Mouse (Mus musculus): ENCODE measurements around the gene Clic3.

Clic3 gene

DNA sequence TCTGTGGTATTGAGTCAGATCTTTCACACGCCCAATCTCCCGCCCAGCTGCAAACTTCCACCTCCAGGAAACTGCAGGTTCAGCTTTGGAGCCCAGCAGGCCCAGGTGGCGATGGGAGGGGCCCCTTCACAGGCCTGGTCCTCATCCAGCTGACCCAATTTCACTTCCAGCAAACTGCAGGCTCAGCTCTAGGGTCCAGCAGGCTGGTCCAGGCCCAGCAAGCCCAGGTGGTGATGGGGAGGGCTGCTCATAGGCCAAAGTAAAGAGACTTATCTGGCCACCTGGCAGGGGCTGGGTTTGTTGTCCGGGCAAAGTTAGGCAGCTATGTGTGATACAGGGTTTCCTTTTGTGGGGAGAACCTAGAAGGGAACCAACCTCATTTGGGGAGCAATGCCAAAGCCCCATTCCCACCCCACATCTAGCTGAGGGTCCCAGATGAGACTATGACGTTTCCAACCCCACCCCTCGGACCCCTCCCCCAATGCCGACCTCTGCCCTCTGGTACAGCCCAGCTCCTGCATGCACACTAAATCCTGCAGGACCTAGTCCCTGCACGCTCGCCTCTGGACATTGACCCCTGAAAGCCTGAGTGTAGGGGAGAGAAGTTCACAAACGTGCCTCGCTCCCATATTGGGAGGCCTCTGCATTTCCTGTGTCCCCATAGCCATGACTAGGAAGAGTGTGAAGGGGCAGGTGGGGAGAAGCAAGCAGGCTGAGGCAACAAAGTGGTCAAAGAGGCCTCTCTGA lies 28.4 kb downstream of the Clic3 start:
- no peak for DNase-seq

DNA sequence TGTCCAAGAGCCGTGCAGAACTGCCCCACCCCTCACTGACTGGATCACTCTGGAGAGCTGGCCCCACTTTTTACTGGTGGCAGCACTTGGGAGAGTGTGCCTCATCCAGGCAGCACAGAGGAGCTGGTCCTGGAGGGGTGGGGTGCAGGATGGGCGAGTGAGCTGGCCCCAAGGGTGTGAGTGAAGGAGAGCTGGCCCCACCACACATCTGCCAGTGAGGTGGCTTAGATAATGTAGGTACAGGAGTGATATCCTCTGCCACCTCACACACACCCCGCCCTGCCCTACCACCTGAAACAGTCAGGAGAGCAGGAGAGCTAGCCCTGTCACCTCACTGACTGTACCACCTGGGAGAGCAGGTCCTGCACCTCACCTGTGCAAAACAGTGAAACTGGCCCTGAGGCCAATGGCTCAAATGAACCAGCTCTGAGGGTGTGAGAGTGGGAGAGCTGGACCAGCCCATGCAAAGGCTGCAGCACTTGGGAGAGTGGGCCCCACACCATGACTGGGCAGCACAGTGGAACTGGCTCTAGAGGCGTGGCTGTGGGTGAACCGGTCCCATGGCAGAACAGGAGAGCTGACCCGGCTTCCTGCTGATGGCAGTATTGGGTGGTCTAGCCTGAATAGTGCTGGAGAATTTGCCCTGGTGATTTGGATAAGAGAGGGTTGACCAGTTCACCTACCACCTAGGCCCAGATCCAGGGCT lies 31.5 kb downstream of the Clic3 start:
- DNase-seq = no peak

GRCm38 (mm10) chr2:25488671-25489068 lies 32.0 kb downstream of the Clic3 start:
- DNase-seq = no peak

DNA sequence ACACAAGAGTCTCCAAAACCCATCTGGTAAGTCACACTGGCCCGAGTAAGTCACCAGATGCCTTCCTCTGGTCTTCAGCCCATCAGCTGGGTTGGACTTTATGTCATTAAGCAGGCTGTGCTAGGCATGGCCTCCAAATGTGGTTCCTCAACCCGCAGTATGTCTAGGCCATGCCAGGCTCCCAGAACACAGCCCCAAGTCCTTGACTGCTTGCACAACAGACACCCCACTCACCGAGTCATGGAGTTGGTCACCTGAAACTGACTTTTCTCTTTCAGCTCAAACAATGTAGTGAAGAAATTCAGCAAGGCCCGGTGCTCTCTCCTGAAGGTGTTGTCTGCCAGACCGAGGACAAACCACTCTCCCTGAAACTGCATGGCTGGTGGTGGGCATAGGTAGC lies 36.4 kb downstream of the Clic3 start:
- no peak for DNase-seq

DNA sequence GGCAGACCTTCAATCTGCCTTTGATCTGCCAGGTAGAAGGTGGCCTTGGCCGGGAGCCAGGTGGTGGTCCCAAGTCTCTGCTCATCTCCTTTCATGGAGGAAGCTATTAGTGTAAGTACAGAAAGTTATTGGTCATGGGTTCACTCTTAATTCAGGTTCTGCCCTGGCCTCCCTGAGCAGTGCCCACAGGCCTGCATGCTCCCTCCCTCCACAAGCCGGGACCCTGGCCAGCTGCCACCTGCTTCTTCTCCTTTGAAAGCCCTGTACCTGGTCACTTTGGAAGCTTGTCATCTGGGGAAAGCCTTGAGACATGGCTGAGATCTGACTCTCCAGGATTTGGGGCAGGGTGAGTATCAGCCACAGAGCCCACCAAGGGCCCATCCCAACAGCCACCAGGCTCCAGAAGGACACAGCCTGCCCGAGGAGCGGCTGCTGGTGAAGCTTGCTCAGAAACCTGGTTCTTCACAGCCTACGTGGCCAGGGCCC lies 36.9 kb downstream of the Clic3 start, which contains the start of gene Lcn12:
Gene Lcn12, minus strand, starts transcription at position 436 of the 486 bp plus-strand sequence.
- no peak for DNase-seq

GRCm38 (mm10) chr2:25496462-25496861 lies 39.8 kb downstream of the Clic3 start:
- no peak for DNase-seq

DNA sequence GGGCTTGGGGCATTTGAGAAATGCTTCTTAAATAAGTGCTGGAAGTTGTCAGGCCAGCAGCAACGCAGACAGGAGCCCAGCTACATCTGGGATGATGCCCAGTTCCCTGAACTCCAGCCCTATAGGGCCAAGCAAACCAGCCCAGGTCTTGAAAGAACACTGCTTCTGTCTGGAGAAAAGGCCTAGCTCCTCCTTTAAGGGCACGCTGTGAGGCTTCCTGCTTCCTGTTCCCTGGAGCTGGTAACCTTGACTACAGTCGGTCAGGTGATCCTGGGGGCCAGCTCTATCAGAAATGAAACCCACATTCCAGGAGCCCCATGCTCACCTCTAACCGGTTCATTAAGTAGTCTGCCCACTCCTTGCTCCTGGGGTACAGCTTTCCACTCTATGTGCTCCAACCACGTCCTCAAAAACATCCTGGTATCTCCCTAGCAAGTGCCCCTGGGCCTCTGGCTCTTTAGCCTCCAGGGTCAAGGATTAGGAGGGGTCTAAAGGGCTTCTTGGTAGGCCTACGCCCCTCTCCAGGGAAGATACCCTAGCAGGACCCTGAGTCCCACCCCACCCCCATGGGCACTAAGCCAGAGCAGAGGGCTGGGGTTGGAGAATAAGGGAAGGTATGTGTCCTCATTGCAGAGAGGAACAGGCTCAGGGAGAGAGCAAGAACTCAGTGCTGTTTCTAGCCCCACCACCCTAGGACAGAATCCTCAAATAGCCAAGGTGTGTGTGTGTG lies 41.4 kb downstream of the Clic3 start:
- no peak for DNase-seq

DNA sequence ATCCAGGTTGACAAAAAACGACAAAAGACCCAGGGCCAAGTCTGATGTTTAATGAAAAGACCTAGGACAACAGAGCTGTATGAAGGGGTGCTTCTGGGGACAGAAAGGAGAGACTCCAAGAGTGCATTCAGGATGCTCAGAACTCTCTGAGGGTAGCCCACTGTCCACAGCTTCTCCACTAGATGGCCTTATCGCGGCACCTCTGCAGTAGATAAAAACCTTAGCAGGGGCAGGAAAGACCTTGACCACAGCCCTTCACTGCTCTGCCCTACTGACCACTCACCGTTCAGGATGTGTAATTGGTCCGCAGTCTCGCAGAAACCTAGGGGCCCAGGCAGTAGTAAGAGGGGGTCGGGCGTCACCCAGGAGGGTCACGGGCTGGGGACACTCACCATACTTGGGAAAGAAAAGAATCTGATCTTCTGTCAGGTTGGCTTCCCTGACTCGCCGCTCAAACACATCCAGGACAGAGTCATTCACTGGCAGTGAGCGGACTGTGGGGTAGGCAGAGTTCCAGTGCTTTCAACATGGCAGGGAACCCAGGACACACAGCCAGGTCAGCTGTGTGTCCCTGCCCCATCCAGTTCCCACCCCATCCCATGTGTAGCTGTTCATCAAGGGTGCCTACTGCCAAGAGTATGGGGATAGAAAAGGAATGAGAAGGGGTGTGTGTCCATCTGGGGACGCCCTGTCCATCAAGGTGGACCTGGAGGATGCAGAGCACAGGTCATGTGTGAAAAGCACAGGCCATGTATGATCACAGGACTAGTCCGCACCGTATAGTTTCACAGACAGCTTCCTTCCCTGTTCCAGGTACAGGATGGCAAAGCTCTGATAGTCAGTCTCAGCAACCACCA lies 42.2 kb downstream of the Clic3 start:
- peak; percentile 94 for DNase-seq

GRCm38 (mm10) chr2:25500071-25500575 lies 43.5 kb downstream of the Clic3 start:
- DNase-seq = peak; percentile 94

DNA sequence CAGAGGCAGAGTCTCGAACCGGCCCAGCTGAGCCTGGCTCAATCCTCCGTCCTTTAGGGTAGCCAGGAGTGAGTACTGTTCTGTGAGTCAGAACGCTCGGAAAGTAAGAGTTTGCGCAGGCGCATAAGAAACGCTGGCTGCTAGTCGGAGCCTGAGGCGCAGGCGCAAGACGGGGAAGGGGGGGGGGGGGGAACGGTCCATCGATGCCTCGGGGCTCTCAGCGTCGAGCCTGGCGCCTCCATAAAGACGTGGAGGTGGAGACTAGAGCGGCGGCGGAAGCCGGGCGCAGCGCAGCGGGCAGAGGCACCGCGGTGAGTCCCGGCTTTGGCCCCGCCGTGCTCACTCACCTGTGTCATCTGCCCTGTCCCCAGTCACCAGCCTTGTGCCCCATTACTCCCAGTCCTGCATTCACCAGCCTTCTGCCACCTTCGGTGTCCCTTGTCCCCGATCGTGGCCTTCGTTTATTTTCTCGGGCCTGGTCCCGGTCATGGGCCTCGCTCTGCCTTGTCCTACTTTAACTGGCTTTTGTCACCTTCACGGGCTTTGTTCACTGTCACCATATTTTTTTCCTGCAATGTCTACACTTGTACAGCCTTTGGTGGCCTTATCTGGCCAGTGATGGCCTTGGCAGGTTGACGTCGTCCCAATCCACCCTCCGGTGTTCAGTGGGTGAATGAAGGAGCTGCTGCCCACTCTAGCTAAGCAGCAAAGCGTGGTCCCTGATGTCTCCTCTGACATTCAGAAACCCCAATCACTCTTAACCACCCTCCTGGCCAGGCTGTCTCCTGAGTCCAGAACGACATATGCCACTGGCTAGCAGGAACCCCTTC lies 44.2 kb downstream of the Clic3 start, which contains the start of gene Fbxw5:
Gene Fbxw5, plus strand, starts transcription at position 175 of the 830 bp plus-strand sequence.
- peak; percentile 99 for DNase-seq

GRCm38 (mm10) chr2:25501593-25502486 lies 45.2 kb downstream of the Clic3 start, which contains the start of gene C8g:
TSS of gene C8g (minus strand) at chr2:25501719.
- DNase-seq = no peak

DNA sequence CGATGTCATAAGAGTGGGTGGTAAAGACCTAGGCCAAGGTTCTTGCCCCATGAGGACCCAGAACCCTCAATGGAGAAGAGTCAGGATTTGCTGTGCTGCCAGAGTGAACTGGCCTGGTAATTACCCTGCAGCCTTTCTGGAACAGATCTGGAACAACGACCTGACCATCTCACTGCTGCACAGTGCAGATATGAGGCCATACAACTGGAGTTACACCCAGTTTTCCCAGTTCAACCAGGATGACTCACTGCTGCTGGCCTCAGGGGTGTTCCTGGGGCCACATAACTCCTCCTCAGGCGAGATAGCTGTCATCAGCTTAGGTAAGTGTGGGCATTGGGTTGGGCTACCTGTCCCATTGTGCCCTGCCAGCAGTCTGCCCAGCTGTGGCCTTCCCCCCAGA lies 46.1 kb downstream of the Clic3 start:
- DNase-seq = no peak

GRCm38 (mm10) chr2:25504538-25504937 lies 47.9 kb downstream of the Clic3 start:
- no peak for DNase-seq

DNA sequence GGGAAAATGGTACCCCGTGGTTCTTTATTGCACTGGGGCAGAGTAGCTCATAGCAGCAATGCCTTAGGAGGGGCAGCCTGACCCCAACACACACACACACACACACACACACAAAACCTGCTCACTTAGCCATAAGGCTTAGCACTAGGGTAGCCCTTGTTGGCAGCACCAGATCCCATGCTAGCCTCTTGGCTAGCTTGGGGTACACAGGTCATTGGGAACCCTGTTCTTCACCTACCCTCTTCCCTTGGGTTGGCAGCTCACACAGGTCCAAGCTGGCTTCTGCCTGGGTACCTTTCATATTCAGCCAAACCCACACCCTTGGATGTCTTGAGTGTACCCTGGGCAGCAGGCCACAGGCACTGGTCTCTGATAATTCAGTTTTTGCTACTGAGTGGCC lies 48.4 kb downstream of the Clic3 start:
- DNase-seq = no peak

- no peak for DNase-seq
These were observed 49.2 kb downstream of the Clic3 start for GRCm38 (mm10) chr2:25505860-25506259.

GRCm38 (mm10) chr2:25506964-25507363 lies 50.3 kb downstream of the Clic3 start:
- no peak for DNase-seq

Data from heart, adult 11 months (tissue).